Mouse (Mus musculus): ENCODE results near the gene Dglucy. TPM values are rescaled to one million over a fixed set of nuclear protein-coding genes. Genes with fewer than 3 reads are reported as not detected.
A peak's percentile ranks its signal among the peaks of the same experiment; 100 is the strongest.

Gene Dglucy
- 2.6 and 5.2 TPM in 2 replicates for polyA plus RNA-seq (2015; fragmentation: Nextera tagmentation; extraction: Ambion mirVana)

- WGBS, result 20% methylated on average over 12 of the region's 12 CpGs
- Histone ChIP-seq H3K4me1 (peaks cover 42% of the 10 kb centered on the region), H3K9me3 (replicated peaks) (no peaks in the 10 kb centered on the region), H3K4me2 (replicated peaks) (peak within 1 kb of the TSS; percentile 51), H3K27me3 (no peaks in the 10 kb centered on the region), H3K4me3 (replicated peaks) (peak within 1 kb of the TSS; percentile 39), H3K36me3 (no peaks in the 10 kb centered on the region), H3K9ac (no peak within 1 kb of the TSS), H3K27ac (replicated peaks) (peak within 1 kb of the TSS; percentile 88)
- peak; percentile 90 for ATAC-seq (ENCODE audit: insufficient number of reproducible peaks, low FRiP score, low TSS enrichment, low read depth)
Measured at GRCm38 (mm10) chr12:100778934-100779865, at the start of gene Dglucy. Gene Dglucy, plus strand, starts transcription at chr12:100779057.

DNA sequence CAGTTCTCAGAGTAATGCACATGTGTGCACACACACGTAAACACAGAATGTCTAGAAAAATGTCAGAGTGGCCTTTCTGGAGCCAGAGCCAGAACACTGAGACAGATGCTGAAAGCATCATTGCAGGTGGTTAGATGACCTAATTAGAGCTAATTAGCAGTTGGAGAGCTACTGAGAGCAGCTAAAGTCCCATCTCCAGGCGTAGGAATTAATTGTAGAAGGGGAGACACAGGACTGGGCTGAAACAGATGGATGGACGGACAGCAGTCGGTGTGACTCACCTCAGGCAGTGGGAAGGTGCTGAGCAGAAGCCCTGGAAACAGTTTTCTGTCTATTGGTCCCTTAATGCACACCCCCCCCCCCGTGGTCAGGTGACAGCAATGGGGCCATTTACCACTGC lies 43.7 kb upstream of the Dglucy start:
- no peaks in the 10 kb centered on the region for H3K9me3 ChIP-seq (replicated peaks)
- no peak overlapping the region for H3K9ac ChIP-seq
- no peak overlapping the region for H3K27ac ChIP-seq (replicated peaks)
- WGBS, result 65% methylated on average over 5 of the region's 5 CpGs
- no peaks in the 10 kb centered on the region for H3K27me3 ChIP-seq
- H3K36me3 ChIP-seq, result no peaks in the 10 kb centered on the region
- H3K4me3 ChIP-seq (replicated peaks), result no peak overlapping the region
- no peak overlapping the region for H3K4me2 ChIP-seq (replicated peaks)
- H3K4me1 ChIP-seq, result no peaks in the 10 kb centered on the region
- ATAC-seq (ENCODE audit: insufficient number of reproducible peaks, low FRiP score, low TSS enrichment, low read depth), result no peak

- ATAC-seq (ENCODE audit: insufficient number of reproducible peaks, low FRiP score, low TSS enrichment, low read depth), result no peak
- no peaks in the 10 kb centered on the region for H3K4me1 ChIP-seq
- H3K27ac ChIP-seq (replicated peaks), result no peak overlapping the region
- 64% methylated on average over 2 of the region's 2 CpGs for WGBS
- H3K36me3 ChIP-seq, result no peaks in the 10 kb centered on the region
- no peak overlapping the region for H3K4me3 ChIP-seq (replicated peaks)
- no peaks in the 10 kb centered on the region for H3K9me3 ChIP-seq (replicated peaks)
- no peaks in the 10 kb centered on the region for H3K27me3 ChIP-seq
- H3K4me2 ChIP-seq (replicated peaks), result no peak overlapping the region
- H3K9ac ChIP-seq, result no peak overlapping the region
Measured at GRCm38 (mm10) chr12:100735581-100735980, 43.3 kb upstream of the Dglucy start.

DNA sequence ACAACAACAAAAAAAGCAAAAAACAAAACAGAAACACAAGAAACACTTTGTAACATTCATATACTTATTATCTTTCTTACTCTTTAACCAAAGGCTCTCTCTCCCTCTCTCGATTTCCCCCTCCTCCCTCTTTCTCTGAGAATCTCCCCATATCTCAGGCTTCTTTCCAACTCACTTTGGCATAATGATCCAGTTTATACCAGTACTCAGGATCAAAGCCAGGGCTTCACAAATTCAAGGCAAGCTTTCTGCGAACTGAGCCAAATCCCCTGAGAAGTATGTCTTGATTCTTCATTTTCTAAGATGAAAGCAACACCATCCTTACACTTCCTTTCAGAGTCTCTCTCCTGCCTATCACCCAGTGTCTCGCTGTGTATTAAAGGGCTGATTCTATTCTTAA lies 40.4 kb upstream of the Dglucy start:
- Histone ChIP-seq H3K4me3 (replicated peaks) (no peak overlapping the region), H3K4me1 (no peaks in the 10 kb centered on the region), H3K27me3 (no peaks in the 10 kb centered on the region), H3K4me2 (replicated peaks) (no peak overlapping the region), H3K27ac (replicated peaks) (no peak overlapping the region), H3K9me3 (replicated peaks) (no peaks in the 10 kb centered on the region), H3K36me3 (no peaks in the 10 kb centered on the region), H3K9ac (no peak overlapping the region)
- no peak for ATAC-seq (ENCODE audit: insufficient number of reproducible peaks, low FRiP score, low TSS enrichment, low read depth)
- 49% methylated on average over 3 of the region's 3 CpGs for WGBS

DNA sequence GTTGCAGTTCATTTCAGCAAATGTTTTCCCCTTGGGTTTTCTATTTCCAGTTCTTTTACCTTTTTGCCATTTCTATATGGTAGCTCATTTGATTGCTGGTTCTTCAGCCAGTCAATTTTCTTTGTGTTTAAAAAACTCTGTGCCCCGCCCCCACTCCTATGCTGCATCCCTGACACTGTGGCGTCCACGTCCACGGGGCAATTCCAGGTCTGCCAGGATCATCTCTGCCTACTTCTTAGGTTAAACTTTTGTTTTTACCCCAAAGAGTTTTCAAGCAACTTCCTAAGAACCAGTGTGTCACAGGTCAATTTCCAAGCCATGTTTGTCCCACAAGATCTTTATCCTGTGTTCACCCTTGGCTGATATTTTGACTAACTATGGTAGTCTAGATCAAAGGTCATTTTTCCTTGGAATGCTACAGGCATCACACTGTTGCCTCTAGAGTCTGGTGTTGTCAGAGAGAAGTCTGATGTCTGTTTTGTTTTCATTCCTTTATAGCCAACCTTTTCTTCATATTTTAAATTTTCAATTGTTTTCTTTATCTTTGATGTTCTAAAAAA lies 39.8 kb upstream of the Dglucy start:
- Histone ChIP-seq H3K4me2 (replicated peaks) (no peak overlapping the region), H3K36me3 (no peaks in the 10 kb centered on the region), H3K9me3 (replicated peaks) (no peaks in the 10 kb centered on the region), H3K4me3 (replicated peaks) (no peak overlapping the region), H3K27me3 (no peaks in the 10 kb centered on the region), H3K27ac (replicated peaks) (no peak overlapping the region), H3K4me1 (no peaks in the 10 kb centered on the region), H3K9ac (no peak overlapping the region)
- WGBS, result 67% methylated on average over 4 of the region's 4 CpGs
- ATAC-seq (ENCODE audit: insufficient number of reproducible peaks, low FRiP score, low TSS enrichment, low read depth), result no peak

GRCm38 (mm10) chr12:100740313-100740712 lies 38.5 kb upstream of the Dglucy start:
- Histone ChIP-seq H3K4me3 (replicated peaks) (no peak overlapping the region), H3K27ac (replicated peaks) (no peak overlapping the region), H3K4me1 (no peaks in the 10 kb centered on the region), H3K9me3 (replicated peaks) (no peaks in the 10 kb centered on the region), H3K36me3 (no peaks in the 10 kb centered on the region), H3K9ac (no peak overlapping the region), H3K4me2 (replicated peaks) (no peak overlapping the region), H3K27me3 (no peaks in the 10 kb centered on the region)
- no peak for ATAC-seq (ENCODE audit: insufficient number of reproducible peaks, low FRiP score, low TSS enrichment, low read depth)
- 85% methylated on average over 5 of the region's 5 CpGs for WGBS

DNA sequence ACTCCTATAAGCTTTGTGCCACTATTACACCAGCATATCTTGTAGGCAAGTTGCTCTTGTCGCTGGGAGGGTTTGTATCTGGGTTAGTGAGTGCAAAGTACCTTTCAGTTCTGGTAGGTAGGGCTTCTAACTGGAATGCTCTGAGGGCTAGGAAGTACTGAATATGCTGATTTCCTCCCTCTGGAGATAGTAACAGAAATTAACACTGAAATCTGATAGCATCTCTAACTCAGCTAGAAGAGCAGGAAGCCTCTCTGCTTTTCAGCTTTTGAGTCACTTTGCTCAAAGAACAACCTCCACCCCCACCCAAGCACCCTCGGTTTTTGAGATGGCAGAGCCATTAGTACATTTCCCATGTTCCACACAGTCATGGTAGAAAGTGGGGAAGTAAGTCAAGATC lies 36.4 kb upstream of the Dglucy start:
- Histone ChIP-seq H3K9ac (no peak overlapping the region), H3K9me3 (replicated peaks) (no peaks in the 10 kb centered on the region), H3K4me1 (no peaks in the 10 kb centered on the region), H3K4me3 (replicated peaks) (no peak overlapping the region), H3K27me3 (no peaks in the 10 kb centered on the region), H3K27ac (replicated peaks) (no peak overlapping the region), H3K4me2 (replicated peaks) (no peak overlapping the region), H3K36me3 (no peaks in the 10 kb centered on the region)
- ATAC-seq (ENCODE audit: insufficient number of reproducible peaks, low FRiP score, low TSS enrichment, low read depth), result no peak
- 59% methylated on average over 2 of the region's 2 CpGs for WGBS

DNA sequence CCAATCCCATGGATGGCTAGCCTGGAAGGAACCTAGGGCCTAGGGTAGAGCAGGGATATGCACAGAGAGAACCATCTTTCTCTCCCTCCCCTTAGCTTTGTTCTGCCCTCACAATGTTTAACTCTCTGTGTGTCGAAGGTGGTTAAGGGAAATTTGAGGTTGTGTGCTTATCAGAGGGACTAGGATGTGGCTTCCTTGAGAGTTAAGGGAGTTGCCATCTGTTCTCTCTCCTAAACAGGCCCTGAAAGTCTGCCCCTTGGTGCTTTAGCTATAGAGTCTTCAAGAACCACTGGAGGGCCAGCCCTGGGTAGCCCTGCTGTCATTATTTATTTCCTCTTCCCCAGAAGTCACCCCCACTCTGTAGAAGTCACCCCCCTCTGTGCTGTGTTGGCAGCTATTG lies 25.9 kb upstream of the Dglucy start:
- no peak for ATAC-seq (ENCODE audit: insufficient number of reproducible peaks, low FRiP score, low TSS enrichment, low read depth)
- no peaks in the 10 kb centered on the region for H3K27me3 ChIP-seq
- H3K36me3 ChIP-seq, result no peaks in the 10 kb centered on the region
- H3K4me3 ChIP-seq (replicated peaks), result no peak overlapping the region
- no peaks in the 10 kb centered on the region for H3K9me3 ChIP-seq (replicated peaks)
- no peak overlapping the region for H3K9ac ChIP-seq
- no peak overlapping the region for H3K4me2 ChIP-seq (replicated peaks)
- WGBS, result 62% methylated on average over 1 of the region's 1 CpGs
- no peaks in the 10 kb centered on the region for H3K4me1 ChIP-seq
- no peak overlapping the region for H3K27ac ChIP-seq (replicated peaks)

- ATAC-seq (ENCODE audit: insufficient number of reproducible peaks, low FRiP score, low TSS enrichment, low read depth), result no peak
Measured at GRCm38 (mm10) chr12:100753716-100754115, 25.1 kb upstream of the Dglucy start.

GRCm38 (mm10) chr12:100757427-100757826 lies 21.4 kb upstream of the Dglucy start:
- no peak for ATAC-seq (ENCODE audit: insufficient number of reproducible peaks, low FRiP score, low TSS enrichment, low read depth)
- 52% methylated on average over 4 of the region's 4 CpGs for WGBS

More at GRCm38 (mm10) chr12:100753716-100754115, 25.1 kb upstream of the Dglucy start:
- H3K4me2 ChIP-seq (replicated peaks), result no peak overlapping the region
- H3K9me3 ChIP-seq (replicated peaks), result no peaks in the 10 kb centered on the region
- H3K27ac ChIP-seq (replicated peaks), result no peak overlapping the region
- H3K36me3 ChIP-seq, result no peaks in the 10 kb centered on the region
- no peak overlapping the region for H3K4me3 ChIP-seq (replicated peaks)
- WGBS, result 29% methylated on average over 1 of the region's 1 CpGs
- H3K4me1 ChIP-seq, result no peaks in the 10 kb centered on the region
- H3K27me3 ChIP-seq, result no peaks in the 10 kb centered on the region
- H3K9ac ChIP-seq, result no peak overlapping the region

GRCm38 (mm10) chr12:100762663-100763425 lies 16.0 kb upstream of the Dglucy start:
- no peaks in the 10 kb centered on the region for H3K36me3 ChIP-seq
- 59% methylated on average over 11 of the region's 11 CpGs for WGBS
- H3K9me3 ChIP-seq (replicated peaks), result no peaks in the 10 kb centered on the region
- no peak overlapping the region for H3K27ac ChIP-seq (replicated peaks)
- H3K9ac ChIP-seq, result no peak overlapping the region
- no peak overlapping the region for H3K4me2 ChIP-seq (replicated peaks)
- no peak overlapping the region for H3K4me3 ChIP-seq (replicated peaks)
- H3K4me1 ChIP-seq, result no peaks in the 10 kb centered on the region
- no peak for ATAC-seq (ENCODE audit: insufficient number of reproducible peaks, low FRiP score, low TSS enrichment, low read depth)
- H3K27me3 ChIP-seq, result no peaks in the 10 kb centered on the region

More at GRCm38 (mm10) chr12:100757427-100757826, 21.4 kb upstream of the Dglucy start:
- Histone ChIP-seq H3K4me1 (no peaks in the 10 kb centered on the region), H3K27me3 (no peaks in the 10 kb centered on the region), H3K9me3 (replicated peaks) (no peaks in the 10 kb centered on the region), H3K27ac (replicated peaks) (no peak overlapping the region), H3K9ac (no peak overlapping the region), H3K36me3 (no peaks in the 10 kb centered on the region), H3K4me2 (replicated peaks) (no peak overlapping the region), H3K4me3 (replicated peaks) (no peak overlapping the region)
